In genomic region chr2:164793772-164794171, GRCm38 (mm10) we compare ENCODE assay signal across 10 mouse cellular contexts. TPM values are rescaled to one million over a fixed set of nuclear protein-coding genes. Genes with fewer than 3 reads are reported as not detected.
DNase-seq lines count a peak whose midpoint lies in the region; ATAC-seq and TF ChIP-seq lines count a peak whose summit lies in the region.
"Had no signal": no experiment of that assay in that cellular context is flagged by ENCODE, and none has a peak within 500 bp of the region (broad histone marks: within the 10 kb centered on the region; RNA-seq: fewer than 3 reads in every experiment).

No protein-coding gene starts in this region.

- H3K27ac ChIP-seq in layer of hippocampus, adult 2 months = peak overlapping the region; percentile 53

- H3K4me3 ChIP-seq in layer of hippocampus, adult 2 months = no peak overlapping the region
- H3K4me3 ChIP-seq: megakaryocyte, embryonic 14.5 days had no signal

- TF ChIP-seq CTCF in layer of hippocampus, adult 2 months (conservative IDR thresholded peaks at IDR 0.05) = no peak

- ATAC-seq in cerebellum, adult (ENCODE audit: insufficient number of reproducible peaks, low FRiP score, low TSS enrichment) = no peak
- ATAC-seq in inflammation-experienced regulatory T-cells, adult 6 months = peak; percentile 27
- ATAC-seq in megakaryocyte, adult 5-6 weeks (ENCODE audit: poor library complexity, severe bottlenecking) = no peak

- DNase-seq in cerebellum, adult 11-12 months = peak; percentile 31
- no peak for DNase-seq in layer of hippocampus, adult 2 months (ENCODE audit: low spot score in 2 of 2)
- DNase-seq in layer of hippocampus, adult 9-11 months = no peak
- peak; percentile 73 for DNase-seq in ES-CJ7 (ENCODE audit: low read depth, low spot score)
- DNase-seq in right cerebral cortex, postnatal 4 days = no peak

RNA-seq across cellular contexts. Expression of gene Snx21, which starts 8.1 kb away (rescaled TPM):
- total RNA-seq in layer of hippocampus, adult 2 months (2021) = 10 to 100 TPM; 39.8 TPM
- polyA plus RNA-seq in inflammation-experienced regulatory T-cells, adult 6 months (2017; shearing (Covaris generic)) = 1 to 10 TPM; 5.2 to 9.7 (median 6.4) TPM
- 5.2 and 5.5 TPM in 2 replicates for total RNA-seq in megakaryocyte, adult 5-6 weeks (2015)
- 3.2 and 5.0 TPM in 2 replicates for total RNA-seq in megakaryocyte, adult 5-6 weeks (2017)

RNA-seq across cellular contexts. Expression of gene Acot8, which starts 10.9 kb away (rescaled TPM):
- 10 to 100 TPM; 25.8 to 32.2 TPM for total RNA-seq in layer of hippocampus, adult 2 months (2021)
- 10 to 100 TPM; 34.5 to 45.6 (median 39.3) TPM for polyA plus RNA-seq in inflammation-experienced regulatory T-cells, adult 6 months (2017; shearing (Covaris generic))
- total RNA-seq in megakaryocyte, adult 5-6 weeks (2015) = 20.4 and 20.8 TPM in 2 replicates
- total RNA-seq in megakaryocyte, adult 5-6 weeks (2017) = 28.8 and 28.9 TPM in 2 replicates

RNA-seq across cellular contexts. Expression of gene Zswim3, which starts 11.1 kb away (rescaled TPM):
- 1 to 10 TPM; 7.2 to 8.9 TPM for total RNA-seq in layer of hippocampus, adult 2 months (2021)
- polyA plus RNA-seq in inflammation-experienced regulatory T-cells, adult 6 months (2017; shearing (Covaris generic)) = 1 to 10 TPM; 3.7 to 6.1 (median 4.8) TPM
- 2.3 and 3.4 TPM in 2 replicates for total RNA-seq in megakaryocyte, adult 5-6 weeks (2015)
- 1.7 and 3.4 TPM in 2 replicates for total RNA-seq in megakaryocyte, adult 5-6 weeks (2017)

RNA-seq across cellular contexts. Expression of gene Tnnc2, which starts 14.0 kb away (rescaled TPM):
- total RNA-seq in layer of hippocampus, adult 2 months (2021) = not detected
- not detected for polyA plus RNA-seq in inflammation-experienced regulatory T-cells, adult 6 months (2017; shearing (Covaris generic))
- total RNA-seq in megakaryocyte, adult 5-6 weeks (2015) = not detected in 2 replicates
- total RNA-seq in megakaryocyte, adult 5-6 weeks (2017) = not detected in 2 replicates
- total RNA-seq: left cerebral cortex, postnatal 25 days had no signal

RNA-seq across cellular contexts. Expression of gene Ube2c, which starts 24.1 kb away (rescaled TPM):
- 1 to 10 TPM in 1 of 2 experiments, under 1 TPM in 1; 0.76 to 1.6 TPM for total RNA-seq in layer of hippocampus, adult 2 months (2021)
- polyA plus RNA-seq in inflammation-experienced regulatory T-cells, adult 6 months (2017; shearing (Covaris generic)) = 100 to 1,000 TPM in 1 of 3 experiments, 10 to 100 TPM in 1, 1 to 10 TPM in 1; 7.9 to 171 (median 15.0) TPM
- 330 and 340 TPM in 2 replicates for total RNA-seq in megakaryocyte, adult 5-6 weeks (2015)
- 228 and 247 TPM in 2 replicates for total RNA-seq in megakaryocyte, adult 5-6 weeks (2017)

Comparison
In these comparisons a context has a peak if more than half of its experiments do, and no peak if none do; other contexts are left out.
1. DNase-seq: peak in cerebellum, adult 11-12 months (single experiment) and ES-CJ7 (single experiment); none in layer of hippocampus, adult 2 months (0 of 2), layer of hippocampus, adult 9-11 months (single experiment) and right cerebral cortex, postnatal 4 days (single experiment).
2. RNA of gene Snx21, which starts 8.1 kb away (total RNA-seq): 39.8 TPM in layer of hippocampus, adult 2 months; 3.2 to 5.5 TPM in megakaryocyte, adult 5-6 weeks; every median in the first group is over 4 times any median in the second.